Mouse (Mus musculus) small intestine, adult 2 months (tissue): ENCODE results near the gene Acvr1b. TPM values are rescaled to one million over a fixed set of nuclear protein-coding genes. Genes with fewer than 3 reads are reported as not detected.
A peak's percentile ranks its signal among the peaks of the same experiment; 100 is the strongest.

Experiments used
- H3K27ac ChIP-seq: fragments of 200-500 bp; 2 replicates; pipeline ENCODE4 v1.5.1; 2012; ENCODE audit warnings: low read depth, low read length, control low read depth, inconsistent platforms; ENCODE audit not compliant: insufficient read depth
- H3K27me3 ChIP-seq: fragments of 200-500 bp; 2 replicates; pipeline ENCODE4 v1.6.1; 2012; ENCODE audit warnings: mild to moderate bottlenecking, moderate library complexity, low read length, inconsistent platforms; ENCODE audit not compliant: control insufficient read depth, insufficient read depth
- H3K36me3 ChIP-seq: fragments of 200-500 bp; 2 replicates; pipeline ENCODE4 v1.6.1; 2012; ENCODE audit warnings: mild to moderate bottlenecking, low read length, control low read depth, inconsistent platforms; ENCODE audit not compliant: control insufficient read depth, insufficient read depth
- H3K4me1 ChIP-seq: fragments of 200-500 bp; 2 replicates; pipeline ENCODE4 v1.6.1; 2012; ENCODE audit warnings: low read length, inconsistent platforms, mixed read lengths; ENCODE audit not compliant: control insufficient read depth, insufficient read depth, insufficient read length
- H3K4me3 ChIP-seq: fragments of 200-500 bp; 2 replicates; pipeline ENCODE4 v1.5.1; 2012; ENCODE audit warnings: low read depth, mild to moderate bottlenecking, control low read depth, inconsistent platforms, low read length, moderate library complexity
- CTCF ChIP-seq: fragments of 200-500 bp; IDR thresholded peaks from 2 replicates; pipeline ENCODE4 v1.5.1; 2012; ENCODE audit warnings: low read depth, mild to moderate bottlenecking, control low read depth, inconsistent platforms, low read length, moderate library complexity, mixed read lengths; ENCODE audit not compliant: insufficient replicate concordance, insufficient read length; ENCODE audit errors: extremely low read depth
- POLR2A ChIP-seq: fragments of 200-500 bp; IDR thresholded peaks from 2 replicates; pipeline ENCODE4 v1.6.1; 2012; ENCODE audit warnings: low read depth, mild to moderate bottlenecking, control low read depth, inconsistent platforms, low read length, moderate library complexity
- WGBS: fragments of 180-500 bp; shearing (Covaris S2); methylation state at CpG from one replicate; pipeline ENCODE4 v1.1.7; 2018; 5-methylcytosine and 5-hydroxymethylcytosine counted together
- polyA plus RNA-seq: library from polyadenylated mRNA; depleted of rRNA; stranded (reverse); fragments of >200 nt; gene quantifications from 2 replicates; pipeline ENCODE4 v1.2.3, GENCODE M21; 2012

Acvr1b gene
- polyA plus RNA-seq, 1 experiment: 46.0 TPM

DNA sequence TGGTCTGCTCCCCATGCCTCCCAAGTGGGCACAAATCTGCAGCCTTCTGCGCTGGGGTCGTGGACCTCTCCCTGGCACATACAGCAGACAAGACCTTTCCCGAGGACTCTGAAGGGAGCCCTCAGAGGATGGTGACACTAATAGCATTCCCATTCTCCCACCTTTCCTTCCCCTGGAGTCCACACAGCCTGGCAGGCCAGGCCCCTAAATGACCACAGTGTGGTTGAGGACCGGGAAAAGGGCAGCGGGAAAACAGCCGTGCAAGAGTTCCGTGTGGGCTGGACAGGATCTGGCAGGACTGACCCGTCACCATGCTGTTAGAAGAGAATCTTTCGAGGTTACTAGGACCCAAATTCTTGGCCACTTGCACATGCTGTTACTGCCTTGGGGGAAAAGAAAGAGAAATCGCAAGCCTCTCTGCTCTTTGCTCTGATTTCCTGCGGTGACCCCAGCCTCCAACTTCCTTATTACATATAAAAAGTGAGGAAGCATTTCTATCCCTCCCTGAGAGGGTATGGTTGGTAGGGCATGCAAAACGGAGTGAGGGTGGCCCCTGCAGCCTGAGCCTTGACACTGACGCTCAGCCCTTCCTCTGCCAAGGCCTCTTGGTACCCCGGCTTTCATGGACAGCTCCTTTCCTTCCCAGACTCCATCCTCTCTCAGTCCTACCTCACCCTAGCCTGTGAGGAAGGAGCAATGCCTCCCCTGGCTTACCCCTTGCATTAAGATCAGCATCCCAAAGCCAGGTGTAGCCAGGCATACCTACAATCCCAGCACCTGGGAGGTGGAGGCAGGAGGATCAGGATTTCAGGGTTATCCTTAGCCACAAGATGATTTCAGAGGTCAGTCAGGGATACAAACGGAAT, 27.5 kb upstream of the Acvr1b start:
- 35% methylated on average over 15 of the region's 15 CpGs for WGBS
- H3K27ac ChIP-seq: peak overlapping the region; percentile 69
- no peaks in the 10 kb centered on the region for H3K27me3 ChIP-seq
- no peak for TF ChIP-seq CTCF
- peaks cover 31% of the 10 kb centered on the region for H3K4me1 ChIP-seq
- H3K4me3 ChIP-seq: peak overlapping the region; percentile 1
- H3K36me3 ChIP-seq: no peaks in the 10 kb centered on the region

DNA sequence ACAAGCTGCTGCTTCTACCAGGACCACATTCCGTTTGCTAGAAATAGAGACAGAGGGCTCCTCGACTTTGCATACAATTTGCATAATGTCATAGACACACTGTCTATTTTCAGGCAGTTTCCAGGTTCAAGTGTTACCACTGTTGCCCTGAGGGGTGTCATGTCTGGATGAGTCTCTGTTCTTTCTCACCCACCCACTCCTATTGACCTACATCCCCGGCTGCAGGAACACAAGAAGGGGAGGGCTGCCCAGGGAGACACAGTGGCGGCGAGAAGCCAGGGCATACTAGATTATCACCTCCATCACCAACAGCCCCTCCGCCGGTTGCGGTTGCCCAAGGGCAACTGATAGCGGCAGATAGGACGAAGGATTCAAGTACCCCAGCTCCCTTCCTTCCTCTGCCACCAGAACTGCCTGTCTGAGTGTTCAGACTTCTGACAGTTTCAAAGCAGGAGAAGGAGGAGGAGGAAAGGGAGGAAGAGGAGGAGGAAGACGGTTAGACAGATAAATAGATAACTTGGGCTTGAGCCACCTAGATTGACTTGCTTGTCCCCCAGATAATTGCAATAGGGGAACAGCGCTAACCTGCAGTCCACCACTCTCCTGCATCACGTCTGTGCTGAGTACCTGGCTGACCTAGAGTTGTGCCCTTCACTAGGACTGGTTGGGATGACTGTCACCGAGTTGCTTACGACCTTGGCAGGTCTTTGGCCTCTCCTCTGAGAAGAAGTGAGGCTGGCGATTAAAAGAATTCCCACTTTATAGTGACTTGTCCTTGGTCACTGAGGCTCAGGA, 26.6 kb upstream of the Acvr1b start:
- Histone ChIP-seq H3K27ac (no peak overlapping the region), H3K27me3 (no peaks in the 10 kb centered on the region), H3K36me3 (no peaks in the 10 kb centered on the region), H3K4me3 (no peak overlapping the region), H3K4me1 (peaks cover 31% of the 10 kb centered on the region)
- 62% methylated on average over 16 of the region's 16 CpGs for whole genome bisulfite sequencing
- TF ChIP-seq POLR2A: no peak
- no peak for TF ChIP-seq CTCF

DNA sequence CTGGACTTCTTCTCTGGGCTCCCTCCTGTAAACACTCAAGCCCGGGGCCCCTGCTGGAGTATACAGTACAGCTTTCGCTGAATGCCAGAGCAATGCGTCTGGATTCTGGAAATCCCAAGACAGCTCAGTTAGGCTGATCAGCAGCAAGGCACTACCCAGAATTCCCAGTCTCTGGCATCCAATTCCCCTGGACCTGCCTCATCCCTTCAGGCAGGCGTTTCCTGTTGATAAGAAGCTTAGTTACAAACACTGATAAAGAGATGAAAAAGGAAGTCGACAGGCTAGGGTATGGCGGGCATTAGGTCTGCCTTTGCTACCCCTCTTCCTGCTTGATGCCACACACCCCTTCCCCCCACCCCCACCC, 26.0 kb upstream of the Acvr1b start:
- Histone ChIP-seq H3K4me1 (peaks cover 27% of the 10 kb centered on the region), H3K4me3 (no peak overlapping the region), H3K36me3 (no peaks in the 10 kb centered on the region), H3K27ac (no peak overlapping the region), H3K27me3 (no peaks in the 10 kb centered on the region)
- TF ChIP-seq POLR2A: no peak
- TF ChIP-seq CTCF: no peak
- WGBS: 8% methylated on average over 6 of the region's 6 CpGs

DNA sequence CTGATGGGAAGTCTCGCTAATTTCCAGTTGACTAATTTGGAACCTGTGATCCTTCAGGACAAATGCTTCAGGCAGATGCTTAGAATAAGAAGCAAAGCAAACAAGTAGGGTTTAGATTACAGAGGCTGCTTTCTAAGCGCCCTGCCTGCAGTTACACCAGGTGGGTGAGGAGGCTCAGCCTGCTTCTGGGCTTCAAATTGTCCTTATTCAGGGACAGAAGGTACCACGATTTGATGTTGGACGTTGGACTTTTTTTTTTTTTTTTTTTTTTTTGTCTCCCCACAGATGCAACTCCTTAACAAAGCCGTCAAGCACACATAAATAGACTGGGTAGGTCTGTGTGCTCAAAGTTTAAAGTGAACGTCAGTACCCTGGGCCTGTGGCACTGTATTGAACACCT, 25.3 kb upstream of the Acvr1b start:
- H3K36me3 ChIP-seq: no peaks in the 10 kb centered on the region
- H3K27me3 ChIP-seq: no peaks in the 10 kb centered on the region
- WGBS: 50% methylated on average over 6 of the region's 6 CpGs

DNA sequence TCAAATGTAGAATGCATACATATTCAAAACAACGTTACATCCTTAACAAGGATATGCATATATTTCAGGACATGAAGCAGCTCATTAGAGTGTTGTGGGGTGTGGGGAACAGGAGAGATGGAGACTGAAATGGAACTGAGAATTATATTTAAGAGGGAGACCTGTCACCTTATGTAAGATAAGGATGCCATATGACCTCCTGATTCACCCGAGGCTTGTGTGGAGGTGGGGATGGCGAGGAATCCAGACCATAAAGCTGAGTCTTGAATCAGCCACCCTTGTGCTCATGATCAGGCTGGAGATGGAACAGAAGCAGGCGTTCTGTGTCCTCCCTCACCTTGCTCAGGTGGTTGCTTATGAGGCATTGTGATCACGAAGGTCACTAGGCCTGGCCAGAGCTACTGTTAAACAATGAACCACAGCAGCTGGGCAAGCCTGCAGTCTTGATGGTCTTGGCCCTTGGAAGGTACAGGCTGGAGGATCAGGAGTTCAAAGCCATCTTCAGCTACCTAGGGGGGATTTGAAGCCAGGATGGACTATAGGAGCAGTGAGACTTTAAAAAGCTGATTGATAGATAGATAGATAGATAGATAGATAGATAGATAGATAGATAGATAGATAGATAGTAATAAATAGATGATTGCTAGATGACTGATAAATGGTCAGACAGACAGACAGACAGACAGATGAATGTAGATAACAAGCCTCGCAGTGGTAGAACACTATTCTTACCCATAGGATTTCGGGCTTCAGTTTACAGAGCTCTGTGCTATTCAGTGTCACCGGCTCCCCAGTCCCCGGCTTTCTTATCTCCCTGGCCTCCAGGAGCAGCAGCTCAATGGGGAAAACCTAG, 22.2 kb upstream of the Acvr1b start:
- H3K4me1 ChIP-seq: peaks cover 9% of the 10 kb centered on the region; the same call in 1 of the 2 replicates
- WGBS: 77% methylated on average over 9 of the region's 9 CpGs
- no peak for TF ChIP-seq CTCF
- TF ChIP-seq POLR2A: no peak
- no peaks in the 10 kb centered on the region for H3K27me3 ChIP-seq
- H3K36me3 ChIP-seq: no peaks in the 10 kb centered on the region
- no peak overlapping the region for H3K27ac ChIP-seq
- H3K4me3 ChIP-seq: no peak overlapping the region

More for the DNA sequence above, 25.3 kb upstream of the Acvr1b start:
- TF ChIP-seq POLR2A (no peak), CTCF (no peak)
- Histone ChIP-seq H3K27ac (no peak overlapping the region), H3K4me3 (no peak overlapping the region), H3K4me1 (peaks cover 22% of the 10 kb centered on the region; the same call in 1 of the 2 replicates)

DNA sequence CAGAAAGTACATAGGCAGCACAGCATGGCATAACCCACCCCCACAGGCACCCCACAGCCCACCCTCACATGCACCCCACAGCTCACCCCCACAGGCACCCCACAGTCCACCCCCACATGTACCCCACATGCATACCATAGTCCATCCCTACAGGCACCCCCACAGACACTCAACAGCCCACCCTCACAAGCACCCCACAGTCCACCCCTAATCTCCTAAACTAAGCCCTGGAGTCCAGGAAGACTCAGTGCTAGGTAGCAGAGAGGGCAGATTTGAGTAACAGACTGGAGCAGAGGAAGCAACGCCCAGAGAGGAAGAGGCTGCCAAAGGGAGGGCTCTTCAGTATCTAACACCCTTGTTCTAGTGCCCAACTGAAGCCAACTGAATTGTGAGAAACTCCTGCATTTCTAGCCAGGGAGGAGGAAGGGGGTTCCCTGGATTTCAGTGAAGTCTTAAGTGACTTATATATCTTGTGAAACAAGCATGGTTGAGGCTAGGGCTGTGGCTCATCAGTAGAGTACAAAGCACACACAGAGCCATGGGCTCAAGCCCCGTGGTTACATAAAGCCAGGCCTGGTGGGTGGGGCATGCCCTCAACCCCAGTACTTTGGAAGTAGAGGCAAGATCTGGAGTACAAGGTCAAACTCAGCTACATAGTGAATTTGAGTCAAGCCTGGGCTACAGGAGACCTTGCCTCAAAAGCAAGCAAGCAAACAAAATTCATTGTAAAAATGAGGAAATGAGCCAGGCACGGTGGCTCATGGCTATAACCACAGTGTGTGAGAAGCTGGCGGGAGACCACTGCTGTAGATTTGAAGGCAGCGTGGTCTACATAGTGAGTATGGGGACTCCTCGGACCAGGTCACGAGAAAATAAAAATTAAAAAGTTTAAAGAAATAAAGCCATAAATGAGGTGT, 18.9 kb upstream of the Acvr1b start:
- H3K4me1 ChIP-seq: peaks cover 3% of the 10 kb centered on the region; the same call in 1 of the 2 replicates
- no peaks in the 10 kb centered on the region for H3K27me3 ChIP-seq
- H3K36me3 ChIP-seq: no peaks in the 10 kb centered on the region
- H3K27ac ChIP-seq: no peak overlapping the region
- H3K4me3 ChIP-seq: no peak overlapping the region
- WGBS: 69% methylated on average over 7 of the region's 7 CpGs
- TF ChIP-seq CTCF (no peak), POLR2A (no peak)
